9 mouse cellular contexts compared by ENCODE assay signal in genomic region chr11:117877917-117878745, GRCm38 (mm10). TPM values are rescaled to one million over a fixed set of nuclear protein-coding genes. Genes with fewer than 3 reads are reported as not detected.
A peak's percentile ranks its signal among the peaks of the same experiment; 100 is the strongest.
DNase-seq lines count a peak whose midpoint lies in the region; ATAC-seq lines count a peak whose summit lies in the region.
"Had no signal": no experiment of that assay in that cellular context is flagged by ENCODE, and none has a peak within 500 bp of the region (broad histone marks: within the 10 kb centered on the region; RNA-seq: fewer than 3 reads in every experiment).

No protein-coding gene starts in this region.

- H3K9ac ChIP-seq in hindbrain, embryonic 12.5 days = no peak overlapping the region
- no peak overlapping the region for H3K9ac ChIP-seq in stomach, embryonic 15.5 days

- H3K36me3 ChIP-seq in hindbrain, embryonic 12.5 days = no peaks in the 10 kb centered on the region
- H3K36me3 ChIP-seq in stomach, embryonic 15.5 days = no peaks in the 10 kb centered on the region

- H3K4me3 ChIP-seq in hindbrain, embryonic 12.5 days = no peak overlapping the region
- H3K4me3 ChIP-seq in stomach, embryonic 15.5 days (replicated peaks) = no peak overlapping the region; the same call in 1 of the 2 replicates
- H3K4me3 ChIP-seq: erythroblast, embryonic 14.5 days had no signal

- peaks cover 12% of the 10 kb centered on the region for H3K27me3 ChIP-seq in hindbrain, embryonic 12.5 days
- no peaks in the 10 kb centered on the region for H3K27me3 ChIP-seq in stomach, embryonic 15.5 days (replicated peaks)

- WGBS in hindbrain, embryonic 12.5 days = 32% methylated on average over 13 of the region's 13 CpGs
- 24% methylated on average over 13 of the region's 13 CpGs for WGBS in stomach, embryonic 15.5 days

- H3K27ac ChIP-seq in hindbrain, embryonic 12.5 days = peak overlapping the region; percentile 49
- H3K27ac ChIP-seq in stomach, embryonic 15.5 days = peak overlapping the region; percentile 57; the same call in 1 of the 2 replicates

- peak overlapping the region; percentile 24; the same call in 1 of the 2 replicates for H3K4me2 ChIP-seq in hindbrain, embryonic 12.5 days (replicated peaks)
- peak overlapping the region; percentile 44 for H3K4me2 ChIP-seq in stomach, embryonic 15.5 days

- peaks cover 37% of the 10 kb centered on the region for H3K4me1 ChIP-seq in hindbrain, embryonic 12.5 days
- H3K4me1 ChIP-seq in stomach, embryonic 15.5 days = peaks cover 42% of the 10 kb centered on the region

- H3K9me3 ChIP-seq in hindbrain, embryonic 12.5 days (replicated peaks) = no peaks in the 10 kb centered on the region
- H3K9me3 ChIP-seq in stomach, embryonic 15.5 days = no peaks in the 10 kb centered on the region

- peak; percentile 46 for ATAC-seq in hindbrain, embryonic 12.5 days (ENCODE audit: low FRiP score)
- ATAC-seq in megakaryocyte, adult 5-6 weeks (ENCODE audit: poor library complexity, severe bottlenecking) = peak; percentile 34
- peak; percentile 36; the same call in 1 of the 2 replicates for ATAC-seq in stomach, embryonic 15.5 days (ENCODE audit: insufficient read depth, low FRiP score, low read depth)

- DNase-seq in right cerebral cortex, adult 2 months (ENCODE audit: low spot score in 2 of 2) = peak; percentile 29 to 42
- no peak for DNase-seq in right cerebral cortex, postnatal 36 days (ENCODE audit: low spot score in 2 of 2)
- DNase-seq in cerebellum, postnatal 25 days = peak; percentile 41 to 58
- DNase-seq in layer of hippocampus, postnatal 10 days (ENCODE audit: low spot score in 2 of 2) = peak; percentile 59 to 63
- DNase-seq in urinary bladder, postnatal 25 days (ENCODE audit: low spot score) = no peak

RNA-seq across cellular contexts. Expression of gene Tha1, which starts 4.8 kb away (rescaled TPM):
- polyA plus RNA-seq in hindbrain, embryonic 12.5 days (2016; fragmentation: Nextera tagmentation; extraction: Ambion mirVana) = 2.7 and 3.1 TPM in 2 replicates
- 1 to 10 TPM; 2.1 to 2.3 TPM for total RNA-seq in layer of hippocampus, postnatal 10 days (2021)
- 1.4 and 1.8 TPM in 2 replicates for total RNA-seq in megakaryocyte, adult 5-6 weeks (2015)
- total RNA-seq in megakaryocyte, adult 5-6 weeks (2017) = 0.89 and 1.1 TPM in 2 replicates
- polyA plus RNA-seq in stomach, embryonic 15.5 days (2015; fragmentation: Nextera tagmentation; extraction: Ambion mirVana) = 7.1 and 7.2 TPM in 2 replicates

RNA-seq across cellular contexts. Expression of gene Tmem235, which starts 17.6 kb away (rescaled TPM):
- not detected in 2 replicates for polyA plus RNA-seq in hindbrain, embryonic 12.5 days (2016; fragmentation: Nextera tagmentation; extraction: Ambion mirVana)
- under 1 TPM in 1 of 2 experiments, not detected in 1; 0.25 TPM for total RNA-seq in layer of hippocampus, postnatal 10 days (2021)
- total RNA-seq in megakaryocyte, adult 5-6 weeks (2015) = not detected in 2 replicates
- not detected in 2 replicates for total RNA-seq in megakaryocyte, adult 5-6 weeks (2017)
- not detected in 2 replicates for polyA plus RNA-seq in stomach, embryonic 15.5 days (2015; fragmentation: Nextera tagmentation; extraction: Ambion mirVana)
- polyA plus RNA-seq: erythroblast, embryonic 14.5 days had no signal

RNA-seq across cellular contexts. Expression of gene Birc5, which starts 29.1 kb away (rescaled TPM):
- polyA plus RNA-seq in hindbrain, embryonic 12.5 days (2016; fragmentation: Nextera tagmentation; extraction: Ambion mirVana) = 181 and 190 TPM in 2 replicates
- 1 to 10 TPM; 5.0 to 5.2 TPM for total RNA-seq in layer of hippocampus, postnatal 10 days (2021)
- 220 and 258 TPM in 2 replicates for total RNA-seq in megakaryocyte, adult 5-6 weeks (2015)
- total RNA-seq in megakaryocyte, adult 5-6 weeks (2017) = 232 and 240 TPM in 2 replicates
- 293 and 308 TPM in 2 replicates for polyA plus RNA-seq in stomach, embryonic 15.5 days (2015; fragmentation: Nextera tagmentation; extraction: Ambion mirVana)

RNA-seq across cellular contexts. Expression of gene Tk1, which starts 52.2 kb away (rescaled TPM):
- 57.9 and 59.0 TPM in 2 replicates for polyA plus RNA-seq in hindbrain, embryonic 12.5 days (2016; fragmentation: Nextera tagmentation; extraction: Ambion mirVana)
- 1 to 10 TPM; 5.4 TPM for total RNA-seq in layer of hippocampus, postnatal 10 days (2021)
- 126 and 127 TPM in 2 replicates for total RNA-seq in megakaryocyte, adult 5-6 weeks (2015)
- 60.0 and 73.7 TPM in 2 replicates for total RNA-seq in megakaryocyte, adult 5-6 weeks (2017)
- 139 and 142 TPM in 2 replicates for polyA plus RNA-seq in stomach, embryonic 15.5 days (2015; fragmentation: Nextera tagmentation; extraction: Ambion mirVana)

RNA-seq across cellular contexts. Expression of gene Afmid, which starts 52.4 kb away (rescaled TPM):
- 2.9 and 4.6 TPM in 2 replicates for polyA plus RNA-seq in hindbrain, embryonic 12.5 days (2016; fragmentation: Nextera tagmentation; extraction: Ambion mirVana)
- 1 to 10 TPM; 5.6 to 7.3 TPM for total RNA-seq in layer of hippocampus, postnatal 10 days (2021)
- 2.4 and 3.0 TPM in 2 replicates for total RNA-seq in megakaryocyte, adult 5-6 weeks (2015)
- 2.8 and 4.7 TPM in 2 replicates for total RNA-seq in megakaryocyte, adult 5-6 weeks (2017)
- polyA plus RNA-seq in stomach, embryonic 15.5 days (2015; fragmentation: Nextera tagmentation; extraction: Ambion mirVana) = 7.2 and 7.4 TPM in 2 replicates

Comparison
In these comparisons a context has a peak if more than half of its experiments do, and no peak if none do; other contexts are left out.
1. DNase-seq: peak in right cerebral cortex, adult 2 months (2 of 2), cerebellum, postnatal 25 days (2 of 2) and layer of hippocampus, postnatal 10 days (2 of 2); none in right cerebral cortex, postnatal 36 days (0 of 2) and urinary bladder, postnatal 25 days (single experiment).
2. RNA of gene Birc5, which starts 29.1 kb away (total RNA-seq): 220 to 258 TPM in megakaryocyte, adult 5-6 weeks; 5.0 to 5.2 TPM in layer of hippocampus, postnatal 10 days; every median in the first group is over 10 times any median in the second.
3. Peak in every context shown above with its lines, with median percentiles within 50 percentile points of each other: ATAC-seq.